Mouse (Mus musculus) small intestine, adult 2 months (tissue): ENCODE measurements around the gene Rhox4e. TPM values are rescaled to one million over a fixed set of nuclear protein-coding genes. Genes with fewer than 3 reads are reported as not detected.
"Not testable (repeated sequence)": the region's sequence is repeated elsewhere in the genome, so short reads cannot be mapped to it uniquely, and the experiment has no call there.

Experiments used
- H3K27ac ChIP-seq: fragments of 200-500 bp; 2 replicates; pipeline ENCODE4 v1.5.1; 2012; ENCODE audit warnings: low read depth, low read length, control low read depth, inconsistent platforms; ENCODE audit not compliant: insufficient read depth
- H3K27me3 ChIP-seq: fragments of 200-500 bp; 2 replicates; pipeline ENCODE4 v1.6.1; 2012; ENCODE audit warnings: mild to moderate bottlenecking, moderate library complexity, low read length, inconsistent platforms; ENCODE audit not compliant: control insufficient read depth, insufficient read depth
- H3K36me3 ChIP-seq: fragments of 200-500 bp; 2 replicates; pipeline ENCODE4 v1.6.1; 2012; ENCODE audit warnings: mild to moderate bottlenecking, low read length, control low read depth, inconsistent platforms; ENCODE audit not compliant: control insufficient read depth, insufficient read depth
- H3K4me1 ChIP-seq: fragments of 200-500 bp; 2 replicates; pipeline ENCODE4 v1.6.1; 2012; ENCODE audit warnings: low read length, inconsistent platforms, mixed read lengths; ENCODE audit not compliant: control insufficient read depth, insufficient read depth, insufficient read length
- H3K4me3 ChIP-seq: fragments of 200-500 bp; 2 replicates; pipeline ENCODE4 v1.5.1; 2012; ENCODE audit warnings: low read depth, mild to moderate bottlenecking, control low read depth, inconsistent platforms, low read length, moderate library complexity
- WGBS: fragments of 180-500 bp; shearing (Covaris S2); methylation state at CpG from one replicate; pipeline ENCODE4 v1.1.7; 2018; 5-methylcytosine and 5-hydroxymethylcytosine counted together
- polyA plus RNA-seq: library from polyadenylated mRNA; depleted of rRNA; stranded (reverse); fragments of >200 nt; gene quantifications from 2 replicates; pipeline ENCODE4 v1.2.3, GENCODE M21; 2012; rRNA removed

Rhox4e gene
- not detected in 2 replicates for polyA plus RNA-seq

GRCm38 (mm10) chrX:37557112-37557511 is at the start of gene Rhox4e:
Gene Rhox4e, plus strand, starts transcription at chrX:37557412.
- not testable (repeated sequence) for H3K27me3 ChIP-seq

GRCm38 (mm10) chrX:37514059-37514458 is 43.2 kb upstream of the Rhox4e start, which contains the start of gene Rhox4d:
Gene Rhox4d, plus strand, starts transcription at chrX:37514359.
- not testable (repeated sequence) for H3K27ac ChIP-seq, H3K36me3 ChIP-seq, H3K4me3 ChIP-seq, H3K4me1 ChIP-seq, H3K27me3 ChIP-seq
- 90% methylated on average over 17 of the region's 18 CpGs for WGBS

More at GRCm38 (mm10) chrX:37557112-37557511, at the start of gene Rhox4e:
- H3K4me1 ChIP-seq, H3K27ac ChIP-seq, H3K4me3 ChIP-seq, H3K36me3 ChIP-seq: not testable (repeated sequence)
- whole genome bisulfite sequencing: 98% methylated on average over 10 of the region's 18 CpGs

GRCm38 (mm10) chrX:37530152-37530551 is 27.1 kb upstream of the Rhox4e start, which contains the start of gene Rhox2e:
Gene Rhox2e, plus strand, starts transcription at chrX:37530452.
- WGBS: 89% methylated on average over 2 of the region's 8 CpGs
- H3K36me3 ChIP-seq, H3K4me3 ChIP-seq, H3K27me3 ChIP-seq, H3K27ac ChIP-seq, H3K4me1 ChIP-seq: not testable (repeated sequence)

DNA sequence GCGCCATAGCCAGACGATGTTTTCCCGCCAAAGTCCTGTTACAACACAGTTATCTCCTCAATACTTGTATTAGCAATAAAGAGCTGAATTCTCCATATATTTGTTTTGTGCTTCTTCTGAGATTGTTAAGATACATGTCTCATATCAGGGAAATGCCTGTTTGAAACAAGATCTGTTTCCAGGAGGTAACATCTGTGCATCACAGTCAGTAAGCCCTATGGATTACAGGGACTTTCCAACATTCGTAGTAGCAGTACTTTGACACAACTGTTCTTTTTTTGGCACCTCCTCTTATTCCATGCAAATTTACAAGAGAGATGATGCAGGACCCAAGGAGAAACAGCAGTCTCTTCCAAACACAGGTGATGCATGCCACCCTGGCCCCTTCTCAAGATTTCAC is 15.5 kb upstream of the Rhox4e start, which contains the start of gene Rhox3e:
TSS of gene Rhox3e (plus strand) at position 301 of the 400 bp plus-strand sequence.
- not testable (repeated sequence) for H3K27ac ChIP-seq
- WGBS: 60% methylated on average over 1 of the region's 4 CpGs

DNA sequence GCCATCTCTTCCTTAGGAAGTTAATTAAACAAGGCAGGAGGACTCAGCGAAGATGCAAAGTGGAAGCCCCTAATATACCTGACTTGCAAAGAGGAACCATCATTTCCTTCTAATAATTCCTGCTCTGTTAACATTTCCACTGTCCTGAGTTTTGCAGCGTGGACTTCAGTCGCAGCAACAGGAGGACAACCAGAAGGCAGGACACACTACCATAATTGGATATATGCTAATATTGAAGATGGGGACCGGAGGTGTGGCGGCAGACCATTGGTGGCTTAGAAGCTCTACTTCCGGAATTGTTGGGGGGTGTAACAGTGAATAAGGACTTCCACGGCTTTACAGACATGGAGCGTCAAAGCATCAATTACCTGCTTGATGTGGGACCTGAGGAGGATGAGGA is 13.9 kb downstream of the Rhox4e start, which contains the start of gene Rhox2f:
TSS of gene Rhox2f (plus strand) at position 301 of the 400 bp plus-strand sequence.
- not testable (repeated sequence) for H3K27ac ChIP-seq, H3K36me3 ChIP-seq, H3K4me3 ChIP-seq, H3K4me1 ChIP-seq, H3K27me3 ChIP-seq
- WGBS: 95% methylated on average over 8 of the region's 8 CpGs

More for the DNA sequence above, 15.5 kb upstream of the Rhox4e start, which contains the start of gene Rhox3e:
- not testable (repeated sequence) for H3K36me3 ChIP-seq, H3K4me1 ChIP-seq, H3K4me3 ChIP-seq, H3K27me3 ChIP-seq

DNA sequence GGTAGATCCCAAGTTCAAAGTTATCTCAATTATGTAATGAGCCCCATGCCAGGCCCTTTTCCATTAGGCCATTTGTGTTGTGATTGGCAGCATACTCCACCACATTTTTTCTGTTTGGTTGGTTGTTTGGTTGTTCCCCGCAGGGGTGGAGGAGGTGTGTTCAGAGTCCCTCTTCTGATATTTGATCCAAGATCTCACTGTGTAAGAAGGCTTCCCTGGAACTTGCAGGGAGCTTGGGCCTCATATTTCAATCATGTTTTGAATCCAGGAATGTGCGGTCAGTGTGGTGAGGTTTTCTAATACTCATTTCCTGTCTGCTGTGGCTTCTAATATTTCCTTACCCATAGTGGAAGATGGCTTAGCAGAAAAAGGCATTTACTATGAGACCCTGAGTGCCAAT is 15.4 kb downstream of the Rhox4e start:
- H3K27me3 ChIP-seq, H3K27ac ChIP-seq, H3K4me1 ChIP-seq, H3K4me3 ChIP-seq, H3K36me3 ChIP-seq: not testable (repeated sequence)
- 74% methylated on average over 2 of the region's 2 CpGs for WGBS

DNA sequence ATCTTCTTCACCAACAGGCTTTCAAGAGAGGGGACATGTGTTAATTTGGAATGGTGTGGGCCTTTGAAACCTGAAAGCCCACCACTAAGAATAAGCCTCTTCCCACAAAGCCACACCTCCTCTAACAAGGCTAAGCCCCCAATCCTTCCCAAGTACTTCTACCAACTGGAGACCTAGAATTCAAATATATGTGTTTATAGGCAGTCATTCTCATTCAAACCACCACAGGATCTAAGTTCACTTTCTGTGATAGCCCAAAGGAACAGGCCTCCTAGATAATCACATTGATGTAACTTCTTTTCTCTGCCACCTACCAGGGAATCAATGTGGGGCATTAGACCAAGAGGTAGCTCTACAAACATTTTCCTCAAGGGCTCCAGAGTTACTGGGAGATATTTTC is 23.5 kb downstream of the Rhox4e start, which contains the start of gene Rhox3f:
TSS of gene Rhox3f (plus strand) at position 301 of the 400 bp plus-strand sequence.
- not testable (repeated sequence) for H3K4me1 ChIP-seq, H3K36me3 ChIP-seq, H3K27ac ChIP-seq, H3K27me3 ChIP-seq, H3K4me3 ChIP-seq

GRCm38 (mm10) chrX:37607604-37608003 is 50.4 kb downstream of the Rhox4e start, which contains the start of gene Rhox4f:
Gene Rhox4f, minus strand, starts transcription at chrX:37607704.
- H3K4me1 ChIP-seq, H3K27me3 ChIP-seq: not testable (repeated sequence)
- WGBS: 97% methylated on average over 19 of the region's 19 CpGs

More at GRCm38 (mm10) chrX:37607604-37608003, 50.4 kb downstream of the Rhox4e start, which contains the start of gene Rhox4f:
- not testable (repeated sequence) for H3K27ac ChIP-seq, H3K4me3 ChIP-seq, H3K36me3 ChIP-seq

Other genes starting within 250 kb of the Rhox4e start
- gene Rhox3a2, start 177.4 kb upstream of the Rhox4e start, polyA plus RNA-seq: not detected in 2 replicates
- not detected in 2 replicates for gene Rhox4a2, start 166.6 kb upstream of the Rhox4e start, polyA plus RNA-seq
- not detected in 2 replicates for gene Rhox2b, start 145.3 kb upstream of the Rhox4e start, polyA plus RNA-seq
- not detected in 2 replicates for gene Rhox4b, start 124.9 kb upstream of the Rhox4e start, polyA plus RNA-seq
- not detected in 2 replicates for gene Rhox2c, start 103.7 kb upstream of the Rhox4e start, polyA plus RNA-seq
- gene Rhox3c, start 98.8 kb upstream of the Rhox4e start, polyA plus RNA-seq: not detected in 2 replicates
- gene Rhox4c, start 77.1 kb upstream of the Rhox4e start, polyA plus RNA-seq: not detected in 2 replicates
- not detected in 2 replicates for gene Rhox2d, start 64.0 kb upstream of the Rhox4e start, polyA plus RNA-seq
- gene Rhox4d, start 43.1 kb upstream of the Rhox4e start, polyA plus RNA-seq: not detected in 2 replicates
- gene Rhox2e, start 27.0 kb upstream of the Rhox4e start, polyA plus RNA-seq: not detected in 2 replicates
- gene Rhox3e, start 15.4 kb upstream of the Rhox4e start, polyA plus RNA-seq: not detected in 2 replicates
- gene Rhox2f, start 14.0 kb downstream of the Rhox4e start, polyA plus RNA-seq: not detected in 2 replicates
- gene Rhox3f, start 23.6 kb downstream of the Rhox4e start, polyA plus RNA-seq: not detected in 2 replicates
- not detected in 2 replicates for gene Rhox4f, start 50.3 kb downstream of the Rhox4e start, polyA plus RNA-seq
- gene Rhox3g, start 71.2 kb downstream of the Rhox4e start, polyA plus RNA-seq: not detected in 2 replicates
- gene Rhox2g, start 86.1 kb downstream of the Rhox4e start, polyA plus RNA-seq: not detected in 2 replicates
- not detected in 2 replicates for gene Rhox4g, start 93.9 kb downstream of the Rhox4e start, polyA plus RNA-seq
- not detected in 2 replicates for gene Rhox3h, start 111.4 kb downstream of the Rhox4e start, polyA plus RNA-seq
- gene Rhox2h, start 115.9 kb downstream of the Rhox4e start, polyA plus RNA-seq: not detected in 2 replicates
- gene Rhox5, start 247.4 kb downstream of the Rhox4e start, polyA plus RNA-seq: not detected in 2 replicates